In genomic region chr1:121478284-121478980, GRCm38 (mm10) we compare ENCODE assay signal across 8 mouse cellular contexts. TPM values are rescaled to one million over a fixed set of nuclear protein-coding genes. Genes with fewer than 3 reads are reported as not detected.
A peak's percentile ranks its signal among the peaks of the same experiment; 100 is the strongest.
DNase-seq lines count a peak whose midpoint lies in the region; ATAC-seq lines count a peak whose summit lies in the region.

No protein-coding gene starts in this region.

- H3K27ac ChIP-seq in intestine, embryonic 16.5 days (ENCODE audit: low read length): no peak overlapping the region

- no peak overlapping the region for H3K4me3 ChIP-seq in intestine, embryonic 16.5 days (ENCODE audit: low read length)

- ATAC-seq in monocyte, adult 5-6 weeks (replicated peaks; ENCODE audit: insufficient number of reproducible peaks, low FRiP score, low TSS enrichment, poor library complexity, severe bottlenecking): peak; percentile 25; the same call in 1 of the 2 replicates
- ATAC-seq in intestine, embryonic 16.5 days: no peak

- 79% methylated on average over 12 of the region's 12 CpGs for WGBS in intestine, embryonic 16.5 days

- H3K27me3 ChIP-seq in intestine, embryonic 16.5 days (replicated peaks; ENCODE audit: control insufficient read depth, insufficient read depth, low read length): no peaks in the 10 kb centered on the region

- H3K9me3 ChIP-seq in intestine, embryonic 16.5 days (ENCODE audit: control insufficient read depth, low read length): no peaks in the 10 kb centered on the region

- peak; percentile 12 for DNase-seq in cerebellum, adult 9-11 months
- DNase-seq in cerebellum, adult 9-10 months: no peak
- DNase-seq in MEL-GATA-1-ER (ENCODE audit: extremely low read depth, low read depth): peak; percentile 74
- peak; percentile 77 to 82 for DNase-seq in layer of hippocampus, adult 8-10 months (ENCODE audit: low spot score in 2 of 2)
- no peak for DNase-seq in spleen, postnatal 14 days (ENCODE audit: low spot score in 2 of 2)
- DNase-seq in cerebellum, adult 11 months: no peak

- H3K4me1 ChIP-seq in intestine, embryonic 16.5 days (ENCODE audit: control insufficient read depth, insufficient read depth, low read length): no peaks in the 10 kb centered on the region

- peaks cover 25% of the 10 kb centered on the region for H3K36me3 ChIP-seq in intestine, embryonic 16.5 days (ENCODE audit: control insufficient read depth, insufficient read depth, low read length)

- H3K4me2 ChIP-seq in intestine, embryonic 16.5 days (ENCODE audit: low read depth, low read length): no peak overlapping the region

- no peak overlapping the region for H3K9ac ChIP-seq in intestine, embryonic 16.5 days (ENCODE audit: low read depth, low read length)

RNA-seq across cellular contexts. Expression of gene Ccdc93, which starts 47.6 kb away (rescaled TPM):
- total RNA-seq in layer of hippocampus, adult 8-10 months (2022): 10 to 100 TPM; 31.7 to 38.1 (median 34.2) TPM
- total RNA-seq in monocyte, adult 5-6 weeks (2017): 23.2 to 40.6 TPM (median 27.7 TPM) in 3 replicates
- polyA plus RNA-seq in intestine, embryonic 16.5 days (2015; fragmentation: Nextera tagmentation; extraction: Ambion mirVana): 10.7 and 11.5 TPM in 2 replicates

RNA-seq across cellular contexts. Expression of gene Htr5b, which starts 49.8 kb away (rescaled TPM):
- 1 to 10 TPM; 6.3 to 7.2 (median 6.7) TPM for total RNA-seq in layer of hippocampus, adult 8-10 months (2022)
- not detected in 3 replicates for total RNA-seq in monocyte, adult 5-6 weeks (2017)
- 0.23 and 0.33 TPM in 2 replicates for polyA plus RNA-seq in intestine, embryonic 16.5 days (2015; fragmentation: Nextera tagmentation; extraction: Ambion mirVana)

Comparison
In these comparisons a context has a peak if more than half of its experiments do, and no peak if none do; other contexts are left out.
1. DNase-seq: peak in cerebellum, adult 9-11 months (single experiment), MEL-GATA-1-ER (single experiment) and layer of hippocampus, adult 8-10 months (2 of 2); none in cerebellum, adult 9-10 months (single experiment), spleen, postnatal 14 days (0 of 2) and cerebellum, adult 11 months (single experiment).